Mouse (Mus musculus) embryo, embryonic 9.5 days (tissue): ENCODE data around the gene Gm43517.

Experiments
- DNase-seq: peaks from one replicate; pipeline ENCODE4 v3.0.0-alpha.2; 2017; ENCODE audit errors: extremely low spot score

The Gm43517 gene

GRCm38 (mm10) chr12:49409833-49410232, 24.9 kb downstream of the Gm43517 start:
- no peak for DNase-seq

- no peak for DNase-seq
Observed at GRCm38 (mm10) chr12:49417963-49418362, 33.0 kb downstream of the Gm43517 start.
